Mouse (Mus musculus): ENCODE data around the gene Ifi35.
"Not testable (repeated sequence)": the region's sequence is repeated elsewhere in the genome, so short reads cannot be mapped to it uniquely, and the experiment has no call there.

Ifi35 gene

DNA sequence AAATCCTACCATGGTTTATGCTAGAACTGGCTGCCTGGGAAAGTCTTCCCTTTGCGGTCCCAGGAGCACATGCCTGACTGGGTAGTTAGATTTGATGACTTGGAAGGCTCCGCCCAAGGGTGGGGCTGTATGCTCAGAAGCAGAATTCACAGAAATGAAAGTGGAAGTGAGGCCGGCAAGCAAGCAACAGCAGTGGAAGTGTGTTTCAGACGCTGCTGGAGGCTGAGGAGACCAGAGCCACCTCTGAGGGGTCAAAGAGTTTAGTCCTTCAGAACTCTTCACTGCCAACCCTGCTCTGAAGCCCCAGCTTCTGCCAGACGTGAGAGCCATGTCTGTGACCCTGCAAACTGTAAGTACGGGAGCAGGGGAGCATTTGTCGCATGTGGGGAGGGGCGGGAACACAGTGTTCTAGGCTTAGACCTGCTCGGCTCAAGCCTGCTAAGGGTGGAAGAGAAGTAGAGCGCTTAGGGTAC is at the start of gene Ifi35:
Gene Ifi35 (plus strand): TSS at position 134 of the 473 bp plus-strand sequence.
- DNase-seq = no peak

- DNase-seq = no peak
Measured at GRCm38 (mm10) chr11:101415306-101415705, 32.9 kb upstream of the Ifi35 start.

GRCm38 (mm10) chr11:101416433-101417100 is 31.6 kb upstream of the Ifi35 start:
- DNase-seq = no peak

GRCm38 (mm10) chr11:101417101-101417855 is 30.9 kb upstream of the Ifi35 start, which contains the start of gene Aarsd1:
TSS of gene Aarsd1 (minus strand) at chr11:101417615.
- peak; percentile 90 for DNase-seq

GRCm38 (mm10) chr11:101418991-101419390 is 29.2 kb upstream of the Ifi35 start:
- DNase-seq = no peak

- no peak for DNase-seq
Measured at GRCm38 (mm10) chr11:101419610-101420009, 28.6 kb upstream of the Ifi35 start.

- DNase-seq = no peak
Measured at GRCm38 (mm10) chr11:101420148-101420547, 28.1 kb upstream of the Ifi35 start.

DNA sequence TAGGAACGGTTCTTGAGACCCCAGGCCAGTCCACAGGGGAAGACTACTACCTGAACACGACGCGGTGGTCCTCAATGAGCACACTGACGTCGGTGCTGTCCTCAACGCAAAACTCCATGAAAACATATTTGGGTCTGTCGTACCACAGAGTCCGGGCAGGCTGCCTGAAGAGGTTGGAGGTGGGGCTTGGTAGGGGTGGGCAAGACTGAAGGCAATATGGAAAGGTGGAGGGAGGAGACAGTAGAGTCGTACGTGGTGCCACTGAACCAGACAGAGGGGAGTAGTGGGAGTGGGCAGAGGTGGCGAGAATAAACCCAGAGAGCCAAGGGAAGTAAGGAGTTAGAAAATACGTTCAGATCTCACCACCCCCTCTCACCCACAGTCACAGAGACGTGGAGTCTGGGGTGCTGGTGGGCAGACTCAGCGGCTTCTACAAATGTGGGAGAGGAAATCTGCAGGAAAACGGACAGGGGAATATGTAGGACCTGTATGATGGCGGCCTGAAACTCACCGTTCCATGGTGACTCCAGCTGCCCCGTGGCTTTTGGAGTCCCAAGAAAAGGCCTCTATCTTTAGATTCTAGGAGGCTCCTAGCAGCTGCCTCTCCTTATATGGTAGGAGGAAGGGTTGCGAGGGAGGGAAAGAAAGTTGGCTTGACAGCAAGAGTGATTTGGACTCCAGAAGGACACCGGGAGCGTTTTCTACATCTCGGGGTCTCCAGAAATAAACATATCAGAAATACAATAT is 23.9 kb upstream of the Ifi35 start, which contains the start of gene Gm27029:
Gene Gm27029 (minus strand): TSS at position 692 of the 747 bp plus-strand sequence.
- DNase-seq = no peak

DNA sequence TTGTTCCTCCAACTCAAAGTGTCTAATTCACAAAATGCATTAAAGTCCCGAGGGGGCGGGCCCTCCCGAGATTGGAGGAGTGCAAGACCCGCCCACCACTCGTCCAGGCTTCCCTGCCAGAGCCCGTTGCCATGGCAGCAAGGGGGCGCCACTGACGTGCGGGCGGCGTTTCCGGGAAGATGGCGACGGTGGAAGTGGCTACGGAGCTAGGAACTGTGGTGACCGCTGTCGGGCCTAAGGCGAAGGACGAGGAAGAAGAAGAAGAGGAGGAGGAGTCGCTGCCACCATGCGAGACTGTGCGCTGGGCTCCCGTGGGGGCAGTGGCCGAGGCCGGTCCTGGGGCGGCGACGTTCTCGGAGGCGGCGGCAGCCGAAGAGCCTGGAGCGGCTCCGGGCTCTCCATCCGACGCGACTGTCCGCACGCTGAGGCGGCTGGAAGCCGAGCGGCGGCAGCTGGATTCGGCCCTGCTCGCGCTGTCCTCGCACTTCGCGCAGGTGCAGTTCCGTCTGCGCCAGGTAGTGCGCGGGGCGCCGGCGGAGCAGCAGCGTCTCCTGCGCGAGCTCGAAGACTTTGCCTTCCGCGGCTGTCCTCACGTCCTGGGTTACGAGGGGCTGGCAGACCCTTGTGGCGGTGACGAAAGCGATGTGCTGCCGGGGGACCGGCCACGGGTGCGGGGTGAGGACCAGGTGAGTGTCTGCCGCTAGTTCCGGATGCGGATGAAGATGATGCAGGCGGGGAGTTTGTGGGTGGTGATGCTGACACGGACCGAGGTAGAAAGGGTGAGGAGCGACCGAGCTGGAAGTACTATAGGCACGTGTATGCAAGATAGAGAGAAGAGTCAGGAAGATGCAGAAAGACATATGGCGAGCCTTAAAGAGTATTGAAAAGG is 23.0 kb upstream of the Ifi35 start, which contains the start of the genes Rundc1 and Ptges3l:
Gene Rundc1 (plus strand): TSS at position 161 of the 889 bp plus-strand sequence.
Gene Ptges3l (minus strand): TSS at position 409 of the 889 bp plus-strand sequence.
- DNase-seq = peak; percentile 96

DNA sequence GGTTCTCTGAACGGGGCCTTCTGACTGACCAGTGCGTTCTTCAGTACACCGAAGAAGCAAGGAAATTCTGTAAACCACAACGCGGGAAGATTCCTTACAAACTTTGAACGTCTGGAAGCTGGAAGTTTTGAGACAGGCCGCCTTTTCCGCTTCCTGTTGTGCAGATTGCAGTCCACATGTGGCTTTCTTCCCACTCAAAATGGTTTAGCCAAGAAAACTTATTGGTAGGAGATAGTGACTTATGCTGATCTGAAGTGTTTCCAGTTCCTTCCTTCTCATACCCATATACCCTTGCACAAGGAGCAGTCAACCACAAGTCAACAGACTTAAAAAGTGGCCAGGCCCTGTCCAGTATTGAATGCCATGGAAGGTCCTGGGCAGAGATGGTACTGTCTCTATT is 22.0 kb upstream of the Ifi35 start:
- DNase-seq = no peak

DNA sequence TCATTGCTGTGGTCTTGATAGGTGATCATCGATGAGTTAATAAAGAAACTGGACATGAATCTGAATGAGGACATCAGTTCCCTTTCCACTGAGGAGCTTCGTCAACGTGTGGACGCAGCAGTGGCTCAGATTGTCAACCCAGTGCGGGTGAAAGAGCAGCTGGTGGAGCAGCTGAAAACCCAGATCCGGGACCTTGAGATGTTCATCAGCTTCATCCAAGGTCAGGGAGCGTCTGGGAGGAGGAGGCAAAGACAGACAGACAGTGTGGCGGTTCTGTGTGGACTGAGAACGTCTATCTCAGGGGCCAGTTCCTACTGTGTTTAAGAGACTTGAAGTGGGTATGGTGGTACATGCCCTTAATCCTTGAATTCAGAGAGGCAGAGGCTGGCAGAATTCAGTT is 16.9 kb upstream of the Ifi35 start:
- no peak for DNase-seq

- peak; percentile 47 for DNase-seq
Measured at GRCm38 (mm10) chr11:101433396-101433795, 14.8 kb upstream of the Ifi35 start.

GRCm38 (mm10) chr11:101435831-101436230 is 12.4 kb upstream of the Ifi35 start:
- DNase-seq = no peak

GRCm38 (mm10) chr11:101436916-101437315 is 11.3 kb upstream of the Ifi35 start:
- no peak for DNase-seq

DNA sequence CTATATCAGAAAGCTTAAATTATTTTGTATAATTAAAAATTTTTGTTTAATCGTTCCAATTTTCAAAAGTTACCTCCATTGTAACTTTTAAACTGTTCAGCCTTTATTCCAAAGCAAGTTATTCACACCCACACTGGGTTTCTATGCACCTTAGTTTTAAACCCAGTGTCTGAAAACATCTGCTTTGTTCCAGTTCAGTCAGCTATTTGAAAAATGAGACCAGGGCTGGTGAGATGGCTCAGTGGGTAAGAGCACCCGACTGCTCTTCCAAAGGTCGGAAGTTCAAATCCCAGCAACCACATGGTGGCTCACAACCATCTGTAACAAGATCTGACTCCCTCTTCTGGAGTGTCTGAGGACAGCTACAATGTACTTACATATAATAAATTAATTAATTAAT is 10.2 kb upstream of the Ifi35 start:
- DNase-seq = not testable (repeated sequence)

DNA sequence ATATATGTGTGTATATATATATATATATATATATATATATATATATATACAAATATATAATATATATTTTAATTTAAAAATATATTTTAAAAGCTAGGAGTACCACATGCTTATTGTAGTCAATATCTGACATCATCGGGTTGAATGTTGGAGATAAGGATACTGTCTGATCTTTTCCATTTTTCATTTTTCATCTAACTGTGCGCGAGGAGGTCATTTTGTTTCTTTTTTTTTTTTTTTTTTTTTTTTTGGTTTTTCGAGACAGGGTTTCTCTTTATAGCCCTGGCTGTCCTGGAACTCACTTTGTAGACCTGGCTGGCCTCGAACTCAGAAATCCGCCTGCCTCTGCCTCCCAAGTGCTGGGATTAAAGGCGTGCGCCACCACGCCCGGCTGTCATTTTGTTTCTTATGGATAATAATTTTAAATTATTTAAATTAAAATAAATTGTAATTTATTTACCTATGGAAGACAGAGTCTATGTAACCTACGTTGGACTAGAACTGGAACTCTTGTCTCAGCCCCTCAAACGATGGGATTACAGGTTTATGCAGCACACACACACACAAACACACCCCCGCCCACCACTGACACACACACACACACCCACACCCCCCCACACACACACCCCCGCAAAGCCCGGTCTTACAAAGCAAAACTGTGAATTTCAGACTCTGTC is 6.6 kb upstream of the Ifi35 start:
- DNase-seq = peak; percentile 29

DNA sequence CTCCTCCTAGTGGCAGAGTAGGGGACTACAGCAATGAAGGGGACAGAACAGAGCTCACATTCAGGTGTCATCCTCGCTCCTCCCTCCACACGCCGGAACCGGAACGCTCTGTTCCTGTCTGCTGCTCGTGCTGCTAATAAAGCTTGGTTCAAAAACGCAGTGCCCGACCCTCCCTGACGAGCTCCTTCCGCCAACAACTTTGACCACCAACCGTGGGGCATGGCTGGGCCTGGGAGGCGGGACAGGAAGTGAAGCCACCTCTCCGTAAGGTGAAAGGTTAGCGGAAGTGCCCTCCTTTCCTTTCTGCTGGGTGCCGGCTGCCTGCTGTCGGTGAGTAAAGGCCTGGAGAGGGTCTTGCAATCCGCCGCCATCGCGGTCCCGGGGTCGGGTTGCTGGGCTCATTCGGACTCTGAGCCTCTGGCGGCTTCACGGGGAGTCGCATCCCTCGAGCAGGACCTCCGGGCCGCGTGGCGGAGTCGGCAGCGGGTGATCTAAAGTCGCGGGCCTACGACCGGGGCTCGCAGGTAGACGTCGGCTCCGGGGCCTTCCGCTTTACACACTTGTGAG is 6.0 kb upstream of the Ifi35 start, which contains the start of gene Rpl27:
Gene Rpl27 (plus strand): TSS at position 172 of the 567 bp plus-strand sequence.
- DNase-seq = peak; percentile 97

DNA sequence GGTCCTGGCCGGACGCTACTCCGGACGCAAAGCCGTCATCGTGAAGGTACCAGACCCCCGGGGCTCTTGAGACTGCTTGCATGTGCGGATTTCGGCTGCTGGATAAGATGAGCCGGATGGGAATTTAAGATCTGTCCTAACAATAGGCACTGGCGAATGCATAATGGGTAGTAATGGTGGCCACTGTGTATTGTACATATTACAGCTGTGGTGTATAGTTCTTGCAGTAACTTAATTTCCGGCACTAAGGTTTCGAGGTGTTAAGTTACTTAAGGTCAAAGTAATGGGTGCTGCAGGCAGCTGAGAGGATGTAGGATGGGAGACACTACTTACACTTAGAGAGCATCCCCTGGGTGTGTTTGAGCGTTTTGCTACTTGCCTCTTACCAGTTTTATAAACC is 5.4 kb upstream of the Ifi35 start:
- DNase-seq = no peak

- no peak for DNase-seq
Measured at GRCm38 (mm10) chr11:101446319-101446718, 1.9 kb upstream of the Ifi35 start.

GRCm38 (mm10) chr11:101446860-101447259 is 1.3 kb upstream of the Ifi35 start:
- not testable (repeated sequence) for DNase-seq

GRCm38 (mm10) chr11:101447786-101448185 is 421 bp upstream of the Ifi35 start:
- DNase-seq = no peak
